Mouse (Mus musculus) megakaryocyte, adult 5-6 weeks (primary cell): ENCODE measurements around the gene Ftsj1. TPM values are rescaled to one million over a fixed set of nuclear protein-coding genes. Genes with fewer than 3 reads are reported as not detected.
A peak's percentile ranks its signal among the peaks of the same experiment; 100 is the strongest.

ENCODE experiments used
- ATAC-seq: 2 replicates; pipeline ENCODE4 v1.8.0; 2016; ENCODE audit warnings: mild to moderate bottlenecking, inconsistent platforms; ENCODE audit not compliant: poor library complexity, severe bottlenecking
- total RNA-seq, 2 experiments: library from RNA; stranded (forward) in 1 of 2; stranded (reverse) in 1 of 2; fragments of 153-499, 151-499 nt in 1 of 2; fragments of 221-1000, 200-1000 nt in 1 of 2; gene quantifications; 2 replicates each; pipeline versions ENCODE4 v1.2.3 to v1.2.4; 2015 to 2017

Gene Ftsj1
- total RNA-seq, 2 experiments from 2014 or later = 14.4 to 17.5 TPM

DNA sequence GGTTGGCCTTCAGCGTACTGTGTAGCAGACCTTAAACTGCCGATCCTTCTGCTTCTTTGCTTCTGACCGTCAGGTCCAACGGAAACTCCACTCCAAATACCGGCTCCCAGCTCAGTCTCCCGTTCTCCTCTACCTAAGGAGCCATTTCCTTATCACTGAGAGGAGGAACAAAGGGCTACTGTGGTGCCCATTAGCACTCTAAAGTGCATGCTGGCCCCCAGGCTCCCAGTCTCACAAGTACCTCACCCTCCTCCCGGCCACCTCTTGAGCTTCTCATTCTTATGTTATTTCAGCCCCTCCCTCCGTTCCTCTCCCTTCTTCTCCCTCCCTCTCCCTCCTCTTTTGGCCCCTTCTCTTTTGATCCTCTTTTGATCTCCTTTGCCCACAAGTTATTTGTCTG is 32.6 kb downstream of the Ftsj1 start:
- ATAC-seq = no peak

DNA sequence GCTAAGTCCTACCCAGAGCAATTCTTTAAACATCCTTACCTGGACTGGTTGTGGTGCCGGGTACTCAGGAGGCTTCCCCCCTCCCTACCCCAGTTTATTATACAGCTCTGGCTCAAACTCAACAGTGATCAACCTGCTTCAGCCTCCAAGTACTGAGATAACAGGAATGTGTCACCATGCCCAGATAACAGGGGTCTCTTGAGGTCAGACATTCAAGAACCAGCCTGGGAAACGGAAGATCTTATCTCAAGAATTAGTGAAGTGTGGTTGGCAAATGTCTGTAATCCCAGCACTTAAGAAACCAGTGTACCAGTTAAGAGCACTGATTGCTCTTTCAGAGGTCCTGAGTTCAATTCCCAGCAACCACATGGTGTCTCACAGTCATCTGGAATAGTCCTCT is 34.1 kb downstream of the Ftsj1 start:
- no peak for ATAC-seq

DNA sequence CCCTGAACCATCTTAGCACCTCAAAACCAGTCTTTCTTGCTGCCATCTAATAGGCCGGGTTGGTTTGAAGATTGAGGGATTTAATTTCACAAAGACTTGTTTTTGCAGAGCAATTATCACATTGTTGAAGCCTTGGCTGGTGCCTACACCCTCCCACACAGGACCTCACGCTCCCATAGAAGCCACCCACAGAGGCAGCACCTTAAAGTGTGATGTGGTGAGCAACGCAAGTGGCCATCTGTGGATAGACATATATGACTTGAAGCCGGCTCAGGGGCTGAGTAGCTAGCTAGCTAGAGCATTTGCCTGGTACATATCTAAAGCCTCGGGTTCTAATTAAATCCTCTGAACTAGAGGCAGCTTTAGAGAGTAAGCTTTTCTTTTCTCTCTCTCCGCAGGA is 34.8 kb downstream of the Ftsj1 start:
- ATAC-seq = no peak

DNA sequence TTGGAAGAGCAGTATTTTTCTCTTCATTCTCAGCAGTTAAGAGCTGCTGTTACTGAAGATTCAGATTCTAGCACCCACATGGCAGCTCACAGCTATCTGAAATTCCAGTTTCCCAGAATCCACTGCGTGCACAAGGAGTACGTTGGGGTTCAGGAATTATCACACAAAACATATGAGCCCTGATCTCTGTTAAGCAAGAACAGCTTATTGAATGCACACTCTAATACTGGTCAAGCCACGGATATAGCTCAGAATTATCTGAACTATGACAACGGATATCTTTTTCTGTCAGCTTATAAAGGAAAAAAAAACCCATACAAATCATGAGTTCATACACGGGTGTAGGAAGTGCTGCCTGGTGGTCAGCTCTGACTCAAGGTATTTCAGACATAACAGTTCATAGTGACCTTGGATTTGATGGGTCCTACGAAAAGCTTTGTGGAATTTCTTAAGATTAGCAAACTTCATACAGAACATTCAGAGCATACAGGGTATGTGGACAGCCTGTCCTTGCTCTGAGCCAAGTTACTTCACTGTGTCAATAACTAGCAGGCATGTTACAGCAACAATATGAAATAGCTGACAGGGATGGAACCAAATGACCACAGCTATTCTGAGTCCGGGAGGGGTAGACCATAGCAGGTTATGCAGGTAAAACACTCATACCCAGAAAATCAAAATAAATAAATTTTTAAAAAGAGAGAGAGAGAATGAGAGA is 40.6 kb downstream of the Ftsj1 start:
- no peak for ATAC-seq

DNA sequence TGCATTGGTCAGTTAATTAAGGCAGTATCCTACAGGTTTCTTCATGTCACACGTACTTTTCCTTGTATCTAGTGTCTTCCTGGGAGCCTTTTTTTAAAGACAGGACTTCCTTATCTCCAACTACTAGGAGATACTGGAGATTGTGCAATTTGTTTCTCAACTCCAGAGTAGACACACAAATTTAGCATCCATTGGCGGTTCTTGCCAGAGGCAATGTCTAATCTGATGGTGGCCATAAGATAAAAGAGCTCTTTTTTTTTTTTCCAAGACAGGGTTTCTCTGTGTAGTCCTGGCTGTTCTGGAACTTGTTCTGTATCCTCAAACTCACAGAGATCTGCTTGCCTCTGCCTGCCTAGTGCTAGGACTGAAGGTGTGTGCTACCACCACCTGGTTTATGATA is 42.5 kb downstream of the Ftsj1 start:
- no peak for ATAC-seq

DNA sequence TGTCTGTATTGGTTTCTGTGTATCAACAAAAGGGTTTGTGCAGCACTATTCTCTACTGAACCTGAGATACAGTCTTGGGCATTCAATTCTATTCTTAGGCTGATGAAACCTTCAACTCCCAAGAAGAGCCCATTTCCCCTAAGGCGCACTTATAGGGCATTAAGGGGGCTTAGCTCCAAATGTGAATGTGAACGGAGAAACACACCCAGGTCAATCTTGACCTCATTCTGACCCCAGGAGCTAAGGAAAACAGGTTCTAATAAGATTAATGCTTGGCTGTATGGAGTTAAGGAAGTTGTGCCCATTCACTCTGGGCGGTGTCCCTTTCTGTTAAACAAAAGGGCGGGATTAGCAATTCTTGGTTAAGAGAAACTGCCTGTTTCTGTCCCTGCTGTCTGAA is 45.0 kb downstream of the Ftsj1 start:
- ATAC-seq = no peak

DNA sequence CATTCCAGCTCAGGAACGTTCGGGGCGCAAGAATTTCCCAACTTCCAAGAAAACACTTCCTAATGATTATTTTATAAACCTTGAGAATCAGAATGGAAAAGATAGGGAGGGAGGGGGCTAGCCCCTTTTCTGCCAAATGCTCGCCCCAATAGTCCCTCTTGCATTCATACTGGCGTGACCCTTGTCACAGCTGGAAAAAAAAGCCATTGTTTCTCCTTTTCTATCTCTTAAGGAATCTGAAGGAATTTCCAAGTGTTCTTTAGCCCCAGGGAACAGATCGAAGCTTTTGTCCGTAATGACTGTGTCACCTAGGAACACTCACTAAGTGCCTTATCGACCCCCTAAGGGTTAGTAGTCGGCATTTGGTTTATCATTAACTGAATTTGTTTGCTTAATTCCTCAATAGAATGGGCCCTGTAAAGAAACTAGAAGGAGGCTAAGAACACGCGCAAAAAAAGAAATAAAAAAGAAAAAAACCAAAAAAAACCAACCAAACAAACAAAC is 45.5 kb downstream of the Ftsj1 start:
- ATAC-seq = no peak

DNA sequence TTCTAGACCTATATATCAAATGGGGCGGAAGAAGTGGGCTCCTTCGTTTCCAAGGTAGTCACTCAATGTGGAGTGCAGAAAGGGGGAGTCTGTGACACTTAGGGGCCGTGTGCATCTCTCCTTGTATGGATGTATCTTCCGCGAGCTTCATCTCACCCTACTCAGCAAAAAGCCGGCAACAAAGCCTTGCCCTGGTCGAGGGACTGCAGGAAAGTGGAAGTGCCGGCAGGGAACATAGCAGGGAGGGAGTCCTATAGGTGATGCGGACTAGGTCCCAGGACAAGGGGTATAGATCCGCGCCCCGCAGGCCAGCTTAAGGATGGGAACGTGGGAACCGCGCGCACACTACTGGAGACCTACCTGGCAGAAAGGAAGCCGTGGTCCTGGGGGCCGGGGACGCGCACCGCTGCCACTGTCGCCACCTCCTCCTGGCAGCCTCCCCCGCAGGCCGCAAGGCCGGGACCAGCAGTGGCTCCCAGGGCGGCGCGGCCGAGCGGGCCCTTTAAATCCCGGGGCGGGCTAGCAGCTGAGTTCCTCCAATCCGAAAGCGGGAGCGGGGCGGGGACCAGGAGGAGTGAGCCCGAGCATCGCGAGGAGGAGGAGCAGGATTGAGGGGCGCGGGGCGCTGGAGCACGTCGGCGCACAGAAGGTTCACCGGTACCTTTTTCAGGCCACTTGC is 46.1 kb downstream of the Ftsj1 start, which contains the start of gene Porcn:
Porcn (minus strand) TSS at position 511 of the 679 bp plus-strand sequence.
- peak; percentile 77 for ATAC-seq

DNA sequence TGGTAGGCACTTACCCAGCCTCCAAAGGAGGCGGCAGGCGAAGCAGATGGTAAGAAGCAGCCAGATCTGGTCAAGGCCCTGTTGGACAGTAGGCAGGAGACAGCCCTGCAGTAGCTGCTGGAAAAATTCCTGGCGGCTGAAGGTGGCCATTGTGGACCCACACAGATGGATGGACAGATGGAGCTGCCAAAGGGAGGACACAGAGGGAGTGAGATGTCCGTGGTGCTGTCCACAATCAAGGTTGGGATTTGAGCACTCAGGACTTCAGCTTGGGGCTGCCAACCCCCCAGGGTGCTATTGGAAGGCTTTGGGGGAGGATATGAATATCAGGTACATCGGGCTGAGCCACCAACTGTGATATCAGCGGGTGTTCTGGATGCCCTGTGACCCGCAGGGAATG is 46.7 kb downstream of the Ftsj1 start:
- no peak for ATAC-seq

DNA sequence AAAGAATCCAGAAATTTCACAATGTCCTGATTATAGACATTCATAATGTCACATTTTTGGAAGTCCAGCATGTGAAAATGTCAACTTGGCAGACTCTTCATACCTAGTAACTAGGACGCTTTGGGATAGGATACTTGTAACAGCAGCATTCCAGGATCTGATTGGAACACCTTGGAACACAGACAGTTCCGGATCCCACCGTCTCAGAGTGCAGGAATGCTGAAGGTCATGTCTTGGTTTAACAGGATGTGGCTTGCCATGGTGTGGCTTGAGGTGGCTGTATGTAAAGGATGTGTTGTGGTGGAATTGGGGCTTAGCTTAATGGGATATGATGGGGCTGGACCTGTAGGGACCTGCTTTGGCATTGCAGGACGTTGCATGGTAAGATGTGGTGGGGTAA is 47.1 kb downstream of the Ftsj1 start:
- ATAC-seq = no peak

DNA sequence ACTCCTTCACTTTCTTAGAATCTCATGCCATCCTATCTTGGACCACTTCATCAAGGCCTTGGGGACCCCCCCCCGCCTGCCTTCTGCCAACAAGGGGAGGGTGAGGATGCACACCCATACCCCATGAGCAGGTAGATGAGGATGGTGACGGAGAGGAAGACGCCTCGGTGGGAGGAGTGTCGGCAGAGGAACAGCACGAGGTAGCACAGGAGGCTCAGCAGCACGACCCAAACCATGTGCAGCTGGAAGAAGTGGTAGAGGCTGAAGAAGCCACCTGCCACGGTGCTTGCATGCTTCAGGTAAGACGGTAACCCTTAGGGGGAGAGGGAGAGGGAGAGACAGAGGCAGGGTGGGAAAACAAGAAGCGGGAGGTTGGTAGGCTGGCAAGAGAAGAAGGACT is 48.1 kb downstream of the Ftsj1 start:
- ATAC-seq = no peak

DNA sequence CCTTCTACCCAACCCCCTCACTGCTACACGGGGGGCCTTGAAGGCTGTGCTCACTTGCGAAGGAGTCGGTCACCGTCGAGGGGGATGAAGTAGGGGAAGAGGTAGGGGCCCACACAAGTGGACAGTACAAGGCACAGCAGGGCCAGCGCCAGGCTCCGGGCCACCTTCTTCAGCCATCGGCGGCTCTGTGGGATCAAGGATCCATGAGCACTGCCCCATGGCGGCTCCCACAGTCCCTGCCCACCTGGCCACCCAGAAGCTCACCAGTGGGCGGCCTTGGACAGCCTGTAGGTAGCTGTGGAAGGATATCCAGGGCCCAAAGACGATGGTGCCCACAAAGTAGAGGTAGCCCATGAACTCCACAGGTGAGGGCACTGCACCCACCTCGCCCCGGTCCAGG is 49.1 kb downstream of the Ftsj1 start:
- ATAC-seq = no peak

DNA sequence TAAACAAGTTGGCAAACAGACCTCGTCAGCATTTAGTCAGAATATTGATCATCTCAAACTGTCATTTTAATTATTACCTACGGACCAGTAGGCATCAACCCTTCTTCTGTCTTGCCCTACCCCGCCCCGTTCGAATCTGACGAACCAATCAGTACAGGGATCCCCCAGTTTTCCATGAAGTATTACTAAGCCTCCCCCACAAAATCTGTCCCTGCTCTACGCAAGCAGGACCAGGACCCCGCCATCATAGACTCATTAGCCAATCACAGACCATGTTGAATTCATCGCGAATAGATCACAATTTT is 58.8 kb downstream of the Ftsj1 start, which contains the start of gene Ebp:
Ebp (minus strand) TSS at position 94 of the 305 bp plus-strand sequence.
- peak; percentile 17 for ATAC-seq

DNA sequence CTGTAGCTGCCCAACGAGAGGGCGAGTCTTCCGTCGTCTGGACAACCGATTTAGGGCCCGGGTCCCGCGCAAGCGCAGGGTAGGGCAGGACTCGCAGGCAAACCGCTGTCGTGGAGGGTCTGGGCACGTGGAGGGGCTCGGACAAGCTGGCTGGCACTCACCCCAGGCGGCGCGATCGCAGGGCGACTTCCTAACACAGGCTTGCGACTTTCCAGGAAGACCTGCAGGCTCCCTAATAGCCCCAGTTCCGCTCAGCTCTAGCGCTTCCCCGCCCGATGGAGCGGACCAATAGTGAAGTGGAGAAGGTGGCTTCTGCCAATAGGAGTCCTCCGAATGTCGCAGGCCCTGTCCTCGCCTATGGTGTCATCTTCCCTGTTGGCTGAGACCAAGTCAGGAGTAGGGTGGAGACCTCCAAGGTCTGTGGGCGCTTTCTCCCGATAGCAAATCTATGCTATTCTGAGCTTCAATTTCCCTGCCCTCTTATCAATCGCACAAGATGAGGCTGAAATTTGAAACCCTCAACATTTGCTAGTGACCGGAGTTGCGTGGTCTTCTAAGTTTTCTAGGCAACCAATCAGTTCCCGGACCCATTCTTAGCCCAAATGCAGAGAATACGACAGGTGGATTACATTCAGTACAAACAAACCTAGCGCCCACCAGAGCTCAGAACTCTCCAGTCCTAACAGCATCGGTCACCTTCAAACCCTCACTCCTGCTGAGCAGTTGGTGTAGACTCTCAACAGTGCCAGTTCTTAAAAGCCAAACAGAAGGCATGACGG is 59.4 kb downstream of the Ftsj1 start:
- peak; percentile 100 for ATAC-seq

DNA sequence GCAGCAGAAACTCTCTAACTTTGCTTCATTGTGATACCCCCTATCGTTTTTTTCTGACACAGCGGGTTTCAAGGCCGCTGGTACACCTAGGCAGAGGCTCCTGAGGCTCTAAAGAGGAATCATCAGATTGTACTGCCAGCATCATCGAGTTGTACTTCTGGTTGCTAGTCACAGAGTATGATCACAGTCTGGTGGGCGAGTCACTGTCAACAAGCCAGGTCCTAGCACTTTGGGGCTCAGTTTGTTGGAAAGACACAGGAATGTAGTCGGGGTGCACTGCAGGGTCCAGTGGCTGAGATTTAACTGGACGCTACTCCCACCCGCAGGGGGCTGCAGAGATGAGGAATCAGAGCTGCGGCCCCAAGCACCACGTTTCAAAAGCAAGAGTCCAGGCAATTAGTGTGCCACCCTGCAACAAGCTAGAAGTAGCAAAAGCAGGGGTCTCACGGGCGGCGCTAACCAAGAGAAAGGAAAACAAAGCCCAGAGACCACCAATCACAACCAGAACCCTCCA is 60.0 kb downstream of the Ftsj1 start:
- ATAC-seq = no peak

Other genes starting within 250 kb of the Ftsj1 start
- gene Glod5, start 233.9 kb downstream of the Ftsj1 start, total RNA-seq (2015) = not detected in 2 replicates
- gene Glod5, start 233.9 kb downstream of the Ftsj1 start, total RNA-seq (2017) = not detected in 2 replicates
- 37.8 and 43.6 TPM in 2 replicates for gene Suv39h1, start 177.6 kb downstream of the Ftsj1 start, total RNA-seq (2015)
- 50.3 and 53.9 TPM in 2 replicates for gene Suv39h1, start 177.6 kb downstream of the Ftsj1 start, total RNA-seq (2017)
- 107 and 116 TPM in 2 replicates for gene Was, start 161.9 kb downstream of the Ftsj1 start, total RNA-seq (2015)
- gene Was, start 161.9 kb downstream of the Ftsj1 start, total RNA-seq (2017) = 145 and 149 TPM in 2 replicates
- 17.4 and 20.3 TPM in 2 replicates for gene Wdr13, start 119.5 kb downstream of the Ftsj1 start, total RNA-seq (2015)
- gene Wdr13, start 119.5 kb downstream of the Ftsj1 start, total RNA-seq (2017) = 22.2 and 27.9 TPM in 2 replicates
- 982 and 1,036 TPM in 2 replicates for gene Rbm3, start 106.5 kb downstream of the Ftsj1 start, total RNA-seq (2015)
- 1,421 and 1,439 TPM in 2 replicates for gene Rbm3, start 106.5 kb downstream of the Ftsj1 start, total RNA-seq (2017)
- 5.9 and 8.4 TPM in 2 replicates for gene Tbc1d25, start 76.2 kb downstream of the Ftsj1 start, total RNA-seq (2015)
- 2.0 and 2.9 TPM in 2 replicates for gene Tbc1d25, start 76.2 kb downstream of the Ftsj1 start, total RNA-seq (2017)
- 56.4 and 70.7 TPM in 2 replicates for gene Ebp, start 58.9 kb downstream of the Ftsj1 start, total RNA-seq (2015)
- 108 and 125 TPM in 2 replicates for gene Ebp, start 58.9 kb downstream of the Ftsj1 start, total RNA-seq (2017)
- 0.27 TPM in 1 of 2 replicates, not detected in the other for gene Porcn, start 45.9 kb downstream of the Ftsj1 start, total RNA-seq (2015)
- 0.22 and 0.41 TPM in 2 replicates for gene Porcn, start 45.9 kb downstream of the Ftsj1 start, total RNA-seq (2017)
- gene Slc38a5, start 18.7 kb upstream of the Ftsj1 start, total RNA-seq (2015) = 1.3 and 4.1 TPM in 2 replicates
- gene Slc38a5, start 18.7 kb upstream of the Ftsj1 start, total RNA-seq (2017) = 2.4 and 3.7 TPM in 2 replicates
- not detected in 2 replicates for gene Ssxb10, start 75.0 kb upstream of the Ftsj1 start, total RNA-seq (2015)
- gene Ssxb10, start 75.0 kb upstream of the Ftsj1 start, total RNA-seq (2017) = not detected in 2 replicates
- not detected in 2 replicates for gene Ssxb9, start 114.6 kb upstream of the Ftsj1 start, total RNA-seq (2015)
- gene Ssxb9, start 114.6 kb upstream of the Ftsj1 start, total RNA-seq (2017) = not detected in 2 replicates
- gene Ssxb1, start 160.9 kb upstream of the Ftsj1 start, total RNA-seq (2015) = not detected in 2 replicates
- gene Ssxb1, start 160.9 kb upstream of the Ftsj1 start, total RNA-seq (2017) = not detected in 2 replicates
- not detected in 2 replicates for gene Ssxb2, start 209.3 kb upstream of the Ftsj1 start, total RNA-seq (2015)
- not detected in 2 replicates for gene Ssxb2, start 209.3 kb upstream of the Ftsj1 start, total RNA-seq (2017)